Mouse (Mus musculus) spleen, adult 2 months (tissue): Measurements from ENCODE around the gene Syncrip.

Experiments used
- CTCF ChIP-seq: fragments of 200-500 bp; IDR thresholded peaks from 2 replicates; pipeline ENCODE4 v1.5.1; 2011; ENCODE audit warnings: mild to moderate bottlenecking, inconsistent platforms; ENCODE audit not compliant: insufficient read depth, insufficient read length, insufficient replicate concordance; ENCODE audit errors: extremely low read depth
- POLR2A ChIP-seq: fragments of 200-500 bp; IDR thresholded peaks from 2 replicates; pipeline ENCODE4 v1.6.1; 2011; ENCODE audit warnings: low read depth, low read length, inconsistent platforms

GRCm38 (mm10) chr9:88484531-88484930 lies 2.2 kb upstream of the Syncrip start:
- TF ChIP-seq CTCF (no peak), POLR2A (no peak)
